Mouse (Mus musculus): Measurements from ENCODE around the gene Ager. TPM values are rescaled to one million over a fixed set of nuclear protein-coding genes. Genes with fewer than 3 reads are reported as not detected.

The Ager gene
- polyA plus RNA-seq, 1 experiment, result 0.22 TPM

DNA sequence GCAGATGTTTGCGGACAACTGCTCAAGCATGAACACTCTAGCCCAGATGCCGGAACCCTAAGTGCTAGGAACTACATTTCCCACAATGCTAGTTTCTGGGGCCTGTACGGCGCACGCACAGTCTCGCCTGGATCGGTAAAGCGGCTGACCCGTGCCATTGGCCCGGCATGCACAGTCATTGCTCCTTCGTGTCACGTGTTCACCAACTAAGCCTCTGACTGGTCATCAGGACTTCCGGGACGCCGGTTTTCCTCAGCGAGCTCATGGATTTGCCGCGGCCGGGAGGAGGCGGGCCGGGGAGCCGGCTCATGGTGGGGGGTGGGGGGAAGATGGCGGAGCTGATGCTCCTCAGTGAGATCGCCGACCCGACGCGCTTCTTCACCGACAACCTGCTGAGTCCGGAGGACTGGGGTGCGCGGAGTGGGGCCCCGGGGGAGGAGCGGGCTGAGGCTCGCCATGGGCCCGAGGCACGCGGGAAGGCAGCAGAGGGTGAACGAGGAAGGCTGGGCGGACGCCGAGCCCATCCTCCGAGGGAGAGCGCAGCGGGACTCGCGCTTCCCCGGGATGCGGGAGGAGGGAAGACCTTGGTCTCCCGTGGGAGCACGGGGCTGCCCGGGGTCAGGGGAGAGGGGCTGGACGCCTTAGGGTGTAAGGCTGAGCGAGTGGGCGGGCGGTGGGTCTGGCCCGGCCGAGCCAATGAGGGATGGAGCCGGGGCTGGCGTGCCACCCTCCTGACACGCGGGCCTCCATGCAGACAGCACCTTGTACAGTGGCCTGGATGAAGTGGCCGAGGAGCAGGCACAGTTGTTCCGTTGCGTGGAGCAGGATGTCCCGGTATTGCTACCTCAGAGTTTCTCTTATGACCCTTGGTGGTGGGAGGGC, 49.5 kb downstream of the Ager start, which contains the start of gene Atf6b:
Gene Atf6b, plus strand, starts transcription at position 241 of the 882 bp plus-strand sequence.
- H3K36me3 ChIP-seq (ENCODE audit: control insufficient read depth, insufficient read depth), result peaks cover 3% of the 10 kb centered on the region
- H3K79me2 ChIP-seq (ENCODE audit: control insufficient read depth, insufficient read depth), result peaks cover 9% of the 10 kb centered on the region
- peak within 1 kb of the TSS; percentile 77 for H3K4me2 ChIP-seq (ENCODE audit: low read depth)
- TF ChIP-seq POLR2A (IDR thresholded peaks at IDR 0.05; ENCODE audit: insufficient read length, low read depth), result peak; percentile 50
- TF ChIP-seq MYOG (IDR thresholded peaks at IDR 0.05; ENCODE audit: control insufficient read depth in 1 of 3, insufficient read depth in 1 of 3, insufficient read length in 2 of 3, low read depth in 2 of 3), result peak in 1 of 3 experiments; percentile 36
- no peak for TF ChIP-seq MYOD1 (IDR thresholded peaks at IDR 0.05; ENCODE audit: control insufficient read depth in 1 of 3, insufficient read length in 2 of 3, low read depth in 2 of 3)
- TF ChIP-seq TCF3 (IDR thresholded peaks at IDR 0.05; ENCODE audit: insufficient read length, low read depth), result no peak
- no peak for TF ChIP-seq TCF12 (IDR thresholded peaks at IDR 0.05; ENCODE audit: insufficient read depth, poor library complexity, severe bottlenecking)
- no peak for TF ChIP-seq E2F4 (IDR thresholded peaks at IDR 0.05; ENCODE audit: insufficient read depth)
- peak; percentile 53 for TF ChIP-seq SRF (IDR thresholded peaks at IDR 0.05; ENCODE audit: control insufficient read depth, insufficient read length, low read depth)
- TF ChIP-seq POLR2AphosphoS2 (IDR thresholded peaks at IDR 0.05; ENCODE audit: insufficient read length, low read depth), result peak; percentile 96
- peak; percentile 97 for TF ChIP-seq USF1 (IDR thresholded peaks at IDR 0.05; ENCODE audit: low read depth)
- no peak for TF ChIP-seq CEBPB (IDR thresholded peaks at IDR 0.05; ENCODE audit: insufficient read depth, poor library complexity, severe bottlenecking)
- no peak for TF ChIP-seq MAX (IDR thresholded peaks at IDR 0.05; ENCODE audit: low read depth)
- no peak for TF ChIP-seq REST (IDR thresholded peaks at IDR 0.05; ENCODE audit: insufficient read depth, insufficient read length)
- H3K27me3 ChIP-seq (ENCODE audit: control insufficient read depth, insufficient read depth, insufficient read length), result no peaks in the 10 kb centered on the region
- H3K4me3 ChIP-seq, result peak within 1 kb of the TSS; percentile 44
- H3ac ChIP-seq (ENCODE audit: control insufficient read depth, insufficient read length), result peak within 1 kb of the TSS; percentile 39

GRCm38 (mm10) chr17:34648141-34648890, 50.7 kb downstream of the Ager start:
- TF ChIP-seq MYOG (IDR thresholded peaks at IDR 0.05; ENCODE audit: control insufficient read depth in 1 of 3, insufficient read depth in 1 of 3, insufficient read length in 2 of 3, low read depth in 2 of 3), result no peak
- no peak for TF ChIP-seq TCF12 (IDR thresholded peaks at IDR 0.05; ENCODE audit: insufficient read depth, poor library complexity, severe bottlenecking)
- no peak for TF ChIP-seq TCF3 (IDR thresholded peaks at IDR 0.05; ENCODE audit: insufficient read length, low read depth)
- TF ChIP-seq REST (IDR thresholded peaks at IDR 0.05; ENCODE audit: insufficient read depth, insufficient read length), result no peak
- peaks cover 9% of the 10 kb centered on the region for H3K79me2 ChIP-seq (ENCODE audit: control insufficient read depth, insufficient read depth)
- no peaks in the 10 kb centered on the region for H3K27me3 ChIP-seq (ENCODE audit: control insufficient read depth, insufficient read depth, insufficient read length)
- peak overlapping the region; percentile 44 for H3K4me3 ChIP-seq
- H3K36me3 ChIP-seq (ENCODE audit: control insufficient read depth, insufficient read depth), result peaks cover 3% of the 10 kb centered on the region
- H3ac ChIP-seq (ENCODE audit: control insufficient read depth, insufficient read length), result no peak overlapping the region
- H3K4me2 ChIP-seq (ENCODE audit: low read depth), result peak overlapping the region; percentile 77

DNA sequence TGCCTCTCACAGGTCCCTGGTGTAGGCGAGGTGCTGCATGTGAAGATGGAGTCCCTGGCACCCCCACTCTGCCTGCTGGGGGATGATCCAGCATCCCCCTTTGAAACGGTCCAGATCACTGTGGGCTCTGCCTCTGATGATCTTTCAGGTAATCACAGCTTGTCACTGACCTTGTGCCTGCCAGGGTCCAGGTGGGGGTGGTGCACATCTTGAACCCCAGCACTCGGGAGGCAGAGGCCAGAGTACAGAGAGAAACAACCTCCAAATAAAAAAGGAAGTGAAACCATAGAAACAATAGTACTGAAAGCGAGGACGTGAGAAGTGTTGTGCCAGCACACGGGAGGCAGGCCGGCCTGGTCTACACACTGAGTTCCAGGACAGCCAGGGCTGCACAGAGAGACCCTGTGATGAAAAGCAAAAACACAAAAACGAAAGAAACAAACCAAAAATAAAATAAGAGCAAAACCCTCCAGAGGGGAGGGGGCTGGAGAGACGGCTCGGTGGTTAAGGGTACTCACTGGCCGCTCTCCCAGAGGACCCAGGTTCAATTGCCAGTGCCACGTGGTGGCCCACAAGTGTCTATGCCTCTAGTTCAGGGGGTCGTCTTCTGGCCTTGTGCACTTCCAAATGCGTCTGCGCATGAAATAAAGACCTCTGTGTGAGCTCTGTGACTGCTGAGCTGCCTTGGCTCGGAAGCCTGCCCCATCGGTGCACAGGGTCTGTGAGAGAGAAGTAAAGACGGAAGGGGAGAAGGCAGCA, 51.6 kb downstream of the Ager start:
- peaks cover 3% of the 10 kb centered on the region for H3K36me3 ChIP-seq (ENCODE audit: control insufficient read depth, insufficient read depth)
- no peak for TF ChIP-seq TCF3 (IDR thresholded peaks at IDR 0.05; ENCODE audit: insufficient read length, low read depth)
- TF ChIP-seq POLR2AphosphoS2 (IDR thresholded peaks at IDR 0.05; ENCODE audit: insufficient read length, low read depth), result no peak
- TF ChIP-seq POLR2A (IDR thresholded peaks at IDR 0.05; ENCODE audit: insufficient read length, low read depth), result no peak
- TF ChIP-seq SRF (IDR thresholded peaks at IDR 0.05; ENCODE audit: control insufficient read depth, insufficient read length, low read depth), result no peak
- TF ChIP-seq MYOG (IDR thresholded peaks at IDR 0.05; ENCODE audit: control insufficient read depth in 1 of 3, insufficient read depth in 1 of 3, insufficient read length in 2 of 3, low read depth in 2 of 3), result no peak
- TF ChIP-seq TCF12 (IDR thresholded peaks at IDR 0.05; ENCODE audit: insufficient read depth, poor library complexity, severe bottlenecking), result no peak
- no peak for TF ChIP-seq E2F4 (IDR thresholded peaks at IDR 0.05; ENCODE audit: insufficient read depth)
- TF ChIP-seq CEBPB (IDR thresholded peaks at IDR 0.05; ENCODE audit: insufficient read depth, poor library complexity, severe bottlenecking), result no peak
- no peak for TF ChIP-seq USF1 (IDR thresholded peaks at IDR 0.05; ENCODE audit: low read depth)
- TF ChIP-seq MAX (IDR thresholded peaks at IDR 0.05; ENCODE audit: low read depth), result no peak
- TF ChIP-seq REST (IDR thresholded peaks at IDR 0.05; ENCODE audit: insufficient read depth, insufficient read length), result no peak
- no peak for TF ChIP-seq MYOD1 (IDR thresholded peaks at IDR 0.05; ENCODE audit: control insufficient read depth in 1 of 3, insufficient read length in 2 of 3, low read depth in 2 of 3)

More for the DNA sequence above, 51.6 kb downstream of the Ager start:
- Histone ChIP-seq H3K4me3 (no peak overlapping the region), H3K4me2 (ENCODE audit: low read depth) (no peak overlapping the region), H3K27me3 (ENCODE audit: control insufficient read depth, insufficient read depth, insufficient read length) (no peaks in the 10 kb centered on the region), H3K79me2 (ENCODE audit: control insufficient read depth, insufficient read depth) (peaks cover 9% of the 10 kb centered on the region), H3ac (ENCODE audit: control insufficient read depth, insufficient read length) (no peak overlapping the region)

Other genes with a start within 250 kb of the Ager start
- gene Btnl2, start 243.0 kb upstream of the Ager start, polyA plus RNA-seq (2012; fragmentation: generic; extraction: Trizol), result not detected
- not detected for gene Btnl1, start 220.7 kb upstream of the Ager start, polyA plus RNA-seq (2012; fragmentation: generic; extraction: Trizol)
- gene BC051142, start 199.0 kb upstream of the Ager start, polyA plus RNA-seq (2012; fragmentation: generic; extraction: Trizol), result not detected
- gene Btnl4, start 120.5 kb upstream of the Ager start, polyA plus RNA-seq (2012; fragmentation: generic; extraction: Trizol), result not detected
- gene Btnl6, start 80.5 kb upstream of the Ager start, polyA plus RNA-seq (2012; fragmentation: generic; extraction: Trizol), result not detected
- gene Notch4, start 33.6 kb upstream of the Ager start, polyA plus RNA-seq (2012; fragmentation: generic; extraction: Trizol), result 0.31 TPM
- 3.1 TPM for gene Gpsm3, start 8.1 kb upstream of the Ager start, polyA plus RNA-seq (2012; fragmentation: generic; extraction: Trizol)
- 21.6 TPM for gene Pbx2, start 6.6 kb upstream of the Ager start, polyA plus RNA-seq (2012; fragmentation: generic; extraction: Trizol)
- gene Rnf5, start 5.8 kb downstream of the Ager start, polyA plus RNA-seq (2012; fragmentation: generic; extraction: Trizol), result 37.1 TPM
- 70.5 TPM for gene Agpat1, start 6.4 kb downstream of the Ager start, polyA plus RNA-seq (2012; fragmentation: generic; extraction: Trizol)
- 0.16 TPM for gene Egfl8, start 18.1 kb downstream of the Ager start, polyA plus RNA-seq (2012; fragmentation: generic; extraction: Trizol)
- 21.9 TPM for gene Ppt2, start 30.6 kb downstream of the Ager start, polyA plus RNA-seq (2012; fragmentation: generic; extraction: Trizol)
- not detected for gene Prrt1, start 31.7 kb downstream of the Ager start, polyA plus RNA-seq (2012; fragmentation: generic; extraction: Trizol)
- gene Fkbpl, start 46.9 kb downstream of the Ager start, polyA plus RNA-seq (2012; fragmentation: generic; extraction: Trizol), result 13.5 TPM
- gene Atf6b, start 49.3 kb downstream of the Ager start, polyA plus RNA-seq (2012; fragmentation: generic; extraction: Trizol), result 42.5 TPM
- gene Tnxb, start 72.7 kb downstream of the Ager start, polyA plus RNA-seq (2012; fragmentation: generic; extraction: Trizol), result under 0.01 TPM
- not detected for gene C4b, start 146.0 kb downstream of the Ager start, polyA plus RNA-seq (2012; fragmentation: generic; extraction: Trizol)
- not detected for gene Cyp21a1, start 206.7 kb downstream of the Ager start, polyA plus RNA-seq (2012; fragmentation: generic; extraction: Trizol)
- 29.9 TPM for gene Stk19, start 239.1 kb downstream of the Ager start, polyA plus RNA-seq (2012; fragmentation: generic; extraction: Trizol)
- gene Dxo, start 239.2 kb downstream of the Ager start, polyA plus RNA-seq (2012; fragmentation: generic; extraction: Trizol), result 25.7 TPM